Mouse (Mus musculus) MEL (cell line): Measurements from ENCODE around the gene Ube2q2.

Experiments used
- CTCF ChIP-seq, 3 experiments: IDR thresholded peaks in 2 of 3; conservative IDR thresholded peaks in 1 of 3; 2 replicates each; pipeline ENCODE4 v1.5.1; 2011 to 2012; ENCODE audit warnings: low read length in 3 of 3, low read depth in 2 of 3, mild to moderate bottlenecking in 2 of 3, improper control_type of control experiment in 1 of 3, inconsistent platforms in 1 of 3, mixed read lengths in 1 of 3, moderate library complexity in 1 of 3; ENCODE audit not compliant: control insufficient read depth in 1 of 3, insufficient read depth in 1 of 3, poor library complexity in 1 of 3, severe bottlenecking in 1 of 3
- EP300 ChIP-seq, 2 experiments: IDR thresholded peaks; 2 replicates each; pipeline ENCODE4 v1.6.1; 2011; ENCODE audit warnings: improper control_type of control experiment in 2 of 2, low read length in 2 of 2, low read depth in 1 of 2, mild to moderate bottlenecking in 1 of 2
- ETS1 ChIP-seq: IDR thresholded peaks from 2 replicates; pipeline ENCODE4 v1.6.1; 2012; ENCODE audit warnings: low read depth, mild to moderate bottlenecking, inconsistent platforms, low read length, improper control_type of control experiment, moderate library complexity
- GATA1 ChIP-seq: IDR thresholded peaks from 2 replicates; pipeline ENCODE4 v1.6.1; 2011; ENCODE audit warnings: low read depth, low read length, improper control_type of control experiment
- JUND ChIP-seq: IDR thresholded peaks from 2 replicates; pipeline ENCODE4 v1.6.1; 2011; ENCODE audit warnings: low read depth, mild to moderate bottlenecking, improper control_type of control experiment, low read length
- POLR2A ChIP-seq, 2 experiments: IDR thresholded peaks; 2 replicates each; pipeline ENCODE4 v1.6.1; 2011 to 2012; ENCODE audit warnings: low read length in 2 of 2, mild to moderate bottlenecking in 2 of 2, control low read depth in 1 of 2, improper control_type of control experiment in 1 of 2, low read depth in 1 of 2, moderate library complexity in 1 of 2; ENCODE audit not compliant: control insufficient read depth in 1 of 2, insufficient read depth in 1 of 2, poor library complexity in 1 of 2
- USF2 ChIP-seq, 2 experiments: IDR thresholded peaks; 2 replicates each; pipeline ENCODE4 v1.6.1; 2011 to 2012; ENCODE audit warnings: improper control_type of control experiment in 2 of 2, low read length in 2 of 2, borderline replicate concordance in 1 of 2, inconsistent platforms in 1 of 2, low read depth in 1 of 2, mild to moderate bottlenecking in 1 of 2; ENCODE audit not compliant: insufficient read depth in 1 of 2

GRCm38 (mm10) chr9:55211611-55212010 is 63.0 kb downstream of the Ube2q2 start:
- TF ChIP-seq GATA1 (no peak), ETS1 (no peak), EP300 (IDR thresholded peaks at IDR 0.05; ENCODE audit: low read depth in 1 of 2, low read length in 2 of 2) (no peak), USF2 (IDR thresholded peaks at IDR 0.05; ENCODE audit: borderline replicate concordance in 1 of 2, insufficient read depth in 1 of 2, low read depth in 1 of 2, low read length in 2 of 2) (no peak), CTCF (IDR thresholded peaks at IDR 0.05 in 2 of 3, conservative IDR thresholded peaks at IDR 0.05 in 1 of 3; ENCODE audit: control insufficient read depth in 1 of 3, insufficient read depth in 1 of 3, low read depth in 2 of 3, low read length in 3 of 3, poor library complexity in 1 of 3, severe bottlenecking in 1 of 3) (no peak), JUND (no peak), POLR2A (IDR thresholded peaks at IDR 0.05; ENCODE audit: control insufficient read depth in 1 of 2, insufficient read depth in 1 of 2, low read depth in 1 of 2, low read length in 2 of 2, poor library complexity in 1 of 2) (no peak)
